Mouse (Mus musculus): Measurements from ENCODE around the gene Creb5. TPM values are rescaled to one million over a fixed set of nuclear protein-coding genes. Genes with fewer than 3 reads are reported as not detected.
A peak's percentile ranks its signal among the peaks of the same experiment; 100 is the strongest.

Gene Creb5
- polyA plus RNA-seq, 1 experiment from 2014 or later, result 5.4 TPM

GRCm38 (mm10) chr6:53452240-53452639 lies 165.2 kb downstream of the Creb5 start:
- Histone ChIP-seq H3K27ac (ENCODE audit: low read length) (no peak overlapping the region), H3K4me3 (ENCODE audit: low read depth, low read length) (no peak overlapping the region), H3K9me3 (ENCODE audit: low read length) (no peaks in the 10 kb centered on the region), H3K9ac (replicated peaks; ENCODE audit: low read depth) (no peak overlapping the region), H3K27me3 (replicated peaks; ENCODE audit: insufficient read depth, low read length) (no peaks in the 10 kb centered on the region), H3K36me3 (ENCODE audit: insufficient read depth, low read length) (no peaks in the 10 kb centered on the region), H3K4me1 (ENCODE audit: insufficient read depth, low read depth, low read length) (0 out of 2 replicates have a peak, but pooled peaks cover 6% of the 10 kb centered on the region), H3K4me2 (replicated peaks; ENCODE audit: low read depth, low read length) (no peak overlapping the region)
- ATAC-seq (no peak), DNase-seq (ENCODE audit: low spot score) (no peak)
- TF ChIP-seq CTCF (IDR thresholded peaks at IDR 0.05) (no peak), EP300 (IDR thresholded peaks at IDR 0.05) (no peak)
- WGBS, result 19% methylated on average over 6 of the region's 6 CpGs

GRCm38 (mm10) chr6:53455442-53455841 lies 168.4 kb downstream of the Creb5 start:
- H3K9ac ChIP-seq (replicated peaks; ENCODE audit: low read depth), result no peak overlapping the region
- no peaks in the 10 kb centered on the region for H3K9me3 ChIP-seq (ENCODE audit: low read length)
- H3K27me3 ChIP-seq (replicated peaks; ENCODE audit: insufficient read depth, low read length), result no peaks in the 10 kb centered on the region
- 55% methylated on average over 4 of the region's 4 CpGs for WGBS
- ATAC-seq, result peak; percentile 56
- peak; percentile 29 for DNase-seq (ENCODE audit: low spot score)
- H3K36me3 ChIP-seq (ENCODE audit: insufficient read depth, low read length), result no peaks in the 10 kb centered on the region
- H3K4me3 ChIP-seq (ENCODE audit: low read depth, low read length), result no peak overlapping the region
- no peaks in the 10 kb centered on the region for H3K4me1 ChIP-seq (ENCODE audit: insufficient read depth, low read depth, low read length)
- TF ChIP-seq CTCF (IDR thresholded peaks at IDR 0.05) (no peak), EP300 (IDR thresholded peaks at IDR 0.05) (no peak)
- H3K4me2 ChIP-seq (replicated peaks; ENCODE audit: low read depth, low read length), result no peak overlapping the region
- no peak overlapping the region for H3K27ac ChIP-seq (ENCODE audit: low read length)

GRCm38 (mm10) chr6:53456111-53456510 lies 169.0 kb downstream of the Creb5 start:
- no peak for DNase-seq (ENCODE audit: low spot score)
- H3K4me2 ChIP-seq (replicated peaks; ENCODE audit: low read depth, low read length), result no peak overlapping the region
- no peak overlapping the region for H3K4me3 ChIP-seq (ENCODE audit: low read depth, low read length)
- no peaks in the 10 kb centered on the region for H3K9me3 ChIP-seq (ENCODE audit: low read length)
- H3K36me3 ChIP-seq (ENCODE audit: insufficient read depth, low read length), result no peaks in the 10 kb centered on the region
- no peak overlapping the region for H3K27ac ChIP-seq (ENCODE audit: low read length)
- TF ChIP-seq EP300 (IDR thresholded peaks at IDR 0.05), result no peak
- no peak for TF ChIP-seq CTCF (IDR thresholded peaks at IDR 0.05)
- H3K4me1 ChIP-seq (ENCODE audit: insufficient read depth, low read depth, low read length), result no peaks in the 10 kb centered on the region
- ATAC-seq, result no peak
- no peak overlapping the region for H3K9ac ChIP-seq (replicated peaks; ENCODE audit: low read depth)
- 93% methylated on average over 5 of the region's 5 CpGs for WGBS
- H3K27me3 ChIP-seq (replicated peaks; ENCODE audit: insufficient read depth, low read length), result no peaks in the 10 kb centered on the region

- no peaks in the 10 kb centered on the region for H3K4me1 ChIP-seq (ENCODE audit: insufficient read depth, low read depth, low read length)
- no peaks in the 10 kb centered on the region for H3K36me3 ChIP-seq (ENCODE audit: insufficient read depth, low read length)
- TF ChIP-seq CTCF (IDR thresholded peaks at IDR 0.05), result no peak
- no peak for TF ChIP-seq EP300 (IDR thresholded peaks at IDR 0.05)
- DNase-seq (ENCODE audit: low spot score) (no peak), ATAC-seq (no peak)
- 88% methylated on average over 6 of the region's 6 CpGs for WGBS
- H3K9me3 ChIP-seq (ENCODE audit: low read length), result no peaks in the 10 kb centered on the region
- H3K27me3 ChIP-seq (replicated peaks; ENCODE audit: insufficient read depth, low read length), result no peaks in the 10 kb centered on the region
- no peak overlapping the region for H3K27ac ChIP-seq (ENCODE audit: low read length)
- no peak overlapping the region for H3K9ac ChIP-seq (replicated peaks; ENCODE audit: low read depth)
- H3K4me2 ChIP-seq (replicated peaks; ENCODE audit: low read depth, low read length), result no peak overlapping the region
- no peak overlapping the region for H3K4me3 ChIP-seq (ENCODE audit: low read depth, low read length)
These were observed 173.1 kb downstream of the Creb5 start for GRCm38 (mm10) chr6:53459995-53460747.

GRCm38 (mm10) chr6:53461056-53461455 lies 174.0 kb downstream of the Creb5 start:
- Histone ChIP-seq H3K27ac (ENCODE audit: low read length) (no peak overlapping the region), H3K9me3 (ENCODE audit: low read length) (no peaks in the 10 kb centered on the region), H3K4me3 (ENCODE audit: low read depth, low read length) (no peak overlapping the region), H3K4me1 (ENCODE audit: insufficient read depth, low read depth, low read length) (no peaks in the 10 kb centered on the region), H3K4me2 (replicated peaks; ENCODE audit: low read depth, low read length) (no peak overlapping the region), H3K36me3 (ENCODE audit: insufficient read depth, low read length) (no peaks in the 10 kb centered on the region), H3K27me3 (replicated peaks; ENCODE audit: insufficient read depth, low read length) (no peaks in the 10 kb centered on the region), H3K9ac (replicated peaks; ENCODE audit: low read depth) (no peak overlapping the region)
- DNase-seq (ENCODE audit: low spot score) (no peak), ATAC-seq (no peak)
- 80% methylated on average over 6 of the region's 6 CpGs for WGBS
- TF ChIP-seq CTCF (IDR thresholded peaks at IDR 0.05) (no peak), EP300 (IDR thresholded peaks at IDR 0.05) (no peak)

GRCm38 (mm10) chr6:53461775-53462770 lies 175.0 kb downstream of the Creb5 start:
- Histone ChIP-seq H3K4me2 (replicated peaks; ENCODE audit: low read depth, low read length) (no peak overlapping the region), H3K4me1 (ENCODE audit: insufficient read depth, low read depth, low read length) (no peaks in the 10 kb centered on the region), H3K36me3 (ENCODE audit: insufficient read depth, low read length) (no peaks in the 10 kb centered on the region), H3K9me3 (ENCODE audit: low read length) (no peaks in the 10 kb centered on the region), H3K9ac (replicated peaks; ENCODE audit: low read depth) (no peak overlapping the region), H3K27me3 (replicated peaks; ENCODE audit: insufficient read depth, low read length) (no peaks in the 10 kb centered on the region), H3K4me3 (ENCODE audit: low read depth, low read length) (no peak overlapping the region), H3K27ac (ENCODE audit: low read length) (no peak overlapping the region)
- peak; percentile 28; the same call in 1 of the 2 replicates for ATAC-seq
- peak; percentile 63 for DNase-seq (ENCODE audit: low spot score)
- TF ChIP-seq EP300 (IDR thresholded peaks at IDR 0.05) (peak; percentile 78; the same call in 1 of the 2 replicates), CTCF (IDR thresholded peaks at IDR 0.05) (no peak)
- WGBS, result 49% methylated on average over 12 of the region's 12 CpGs

Data from lung, postnatal 0 days (tissue).